Mouse (Mus musculus) layer of hippocampus, postnatal 14 days (tissue): ENCODE results near the gene Lingo1. TPM values are rescaled to one million over a fixed set of nuclear protein-coding genes. Genes with fewer than 3 reads are reported as not detected.
A peak's percentile ranks its signal among the peaks of the same experiment; 100 is the strongest.

ENCODE experiments used
- DNase-seq, 2 experiments: peaks; one replicate each; pipeline ENCODE4 v3.0.0; 2021 to 2022; ENCODE audit warnings: low spot score in 2 of 2, mixed read lengths in 1 of 2
- total RNA-seq, 2 experiments: library from RNA; stranded (reverse); gene quantifications; 2 replicates each; pipeline ENCODE4 v1.2.3; 2021

The Lingo1 gene
- total RNA-seq, 2 experiments from 2014 or later, result 293 to 311 TPM

DNA sequence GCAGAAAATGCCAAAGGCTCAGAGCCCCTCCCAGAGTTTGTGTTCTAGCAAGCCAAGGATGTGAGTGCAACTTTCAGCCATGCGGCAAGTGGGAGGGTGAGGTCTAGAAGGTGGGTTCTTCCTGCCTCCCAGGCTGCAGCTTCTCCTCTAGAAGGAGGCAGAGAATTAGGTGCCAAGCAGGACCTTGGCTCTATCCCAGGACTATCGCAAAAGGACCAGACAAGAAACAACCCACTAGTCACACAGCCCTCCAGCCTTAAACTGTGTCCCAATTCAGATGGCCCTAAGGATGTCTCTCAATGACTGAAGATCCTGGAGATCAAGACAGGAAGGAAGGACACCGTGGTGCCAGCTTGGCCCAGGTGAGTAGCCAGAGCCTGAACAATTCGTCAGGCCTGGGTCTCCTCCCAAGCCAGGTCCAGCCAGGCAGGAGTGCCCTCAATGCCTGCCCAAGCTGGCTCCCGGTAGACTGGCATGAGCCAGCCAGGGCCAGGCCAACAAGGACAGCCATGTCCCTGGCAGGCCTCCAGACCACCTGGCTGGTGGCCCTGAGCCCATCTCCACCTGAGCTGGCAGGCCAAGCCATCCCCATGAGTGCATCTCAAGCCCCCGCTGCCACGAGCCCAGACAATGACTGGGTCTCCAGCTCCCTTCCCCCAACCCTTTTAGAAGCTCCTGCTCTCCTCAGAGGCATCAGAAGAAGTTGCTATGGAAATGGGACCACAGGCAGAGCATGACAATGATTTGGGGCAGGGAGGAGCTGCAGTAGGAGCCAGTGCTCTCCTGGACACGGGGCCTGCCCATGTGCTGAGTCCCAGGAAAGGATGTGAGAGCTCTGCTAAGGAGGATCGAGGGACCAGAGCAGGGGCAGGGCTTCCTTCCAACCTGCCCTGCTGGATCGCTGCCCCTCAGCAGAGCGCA, 19.1 kb downstream of the Lingo1 start:
- no peak for DNase-seq

DNA sequence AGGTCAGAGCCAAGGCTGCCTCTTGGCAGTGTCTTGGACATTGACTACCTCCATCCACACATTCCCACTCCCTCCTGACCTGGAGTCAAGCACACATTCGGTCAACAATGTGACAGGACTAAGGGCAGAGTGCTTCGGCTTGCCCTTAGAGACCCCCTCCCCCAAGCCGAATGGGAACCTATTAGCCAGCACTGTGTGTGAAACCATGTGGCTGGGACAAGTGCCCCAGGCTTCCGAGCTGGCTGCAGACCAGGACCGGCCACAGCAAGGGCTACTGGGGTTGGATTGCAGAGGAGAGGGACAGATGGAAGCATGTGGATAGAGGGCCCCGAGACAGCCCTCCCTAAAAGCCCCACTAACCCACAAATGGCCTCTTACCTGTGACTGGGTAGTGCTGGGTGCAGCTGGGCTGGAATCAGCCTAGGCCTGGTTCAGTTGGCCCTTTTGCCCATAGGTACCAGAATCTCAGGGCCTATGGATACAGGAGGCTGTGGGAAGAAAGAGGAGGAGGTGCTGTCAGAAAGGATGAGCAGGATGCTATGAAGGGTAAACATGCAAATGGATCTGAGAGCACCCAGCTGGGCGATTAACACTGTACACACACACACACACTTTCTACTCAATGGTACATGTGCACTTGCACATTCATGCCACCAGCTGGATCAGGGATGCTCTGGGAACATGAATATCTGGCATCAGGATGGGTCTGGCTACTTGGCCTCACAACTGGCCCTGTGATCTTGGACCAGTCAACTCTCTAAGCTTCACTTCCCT, 20.9 kb downstream of the Lingo1 start:
- DNase-seq, result no peak

DNA sequence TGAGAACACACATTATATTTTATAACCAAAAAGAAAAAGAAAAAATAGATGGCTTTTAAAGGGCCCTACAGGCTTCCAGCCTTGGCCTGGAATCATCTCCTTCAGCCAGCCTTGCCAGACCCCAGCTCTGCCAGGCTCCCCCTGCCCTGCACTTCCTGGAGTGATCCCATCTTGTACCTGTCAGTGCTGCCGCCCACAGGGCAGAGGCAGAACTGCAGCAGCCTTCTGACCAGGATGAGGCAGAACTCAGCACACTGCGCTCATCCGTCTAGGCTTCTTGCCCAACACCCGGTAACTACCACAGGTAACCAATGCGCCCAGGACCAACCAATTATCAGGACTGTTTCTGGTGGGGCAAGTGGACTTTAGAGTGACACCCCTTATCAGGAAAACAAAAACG, 22.0 kb downstream of the Lingo1 start:
- DNase-seq, result no peak

DNA sequence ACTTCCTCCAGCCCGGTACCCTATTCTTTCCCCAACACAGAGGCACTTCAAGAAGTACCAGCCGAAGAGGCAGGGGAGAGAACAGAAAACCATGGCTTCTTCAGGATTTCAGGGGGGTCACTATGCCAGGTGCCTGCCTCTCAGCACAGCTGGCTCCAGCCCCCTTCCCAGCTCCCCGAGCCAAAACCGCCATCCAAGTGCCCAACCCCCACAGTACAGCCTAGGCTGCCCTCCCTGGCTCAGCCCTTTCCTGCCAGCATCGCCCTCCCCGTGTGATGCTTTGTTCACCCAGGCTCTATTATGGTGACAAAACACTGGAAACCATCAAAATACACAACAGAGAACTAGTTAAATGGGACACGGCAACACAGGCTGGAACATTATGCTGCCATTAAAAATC, 22.6 kb downstream of the Lingo1 start:
- DNase-seq, result no peak

DNA sequence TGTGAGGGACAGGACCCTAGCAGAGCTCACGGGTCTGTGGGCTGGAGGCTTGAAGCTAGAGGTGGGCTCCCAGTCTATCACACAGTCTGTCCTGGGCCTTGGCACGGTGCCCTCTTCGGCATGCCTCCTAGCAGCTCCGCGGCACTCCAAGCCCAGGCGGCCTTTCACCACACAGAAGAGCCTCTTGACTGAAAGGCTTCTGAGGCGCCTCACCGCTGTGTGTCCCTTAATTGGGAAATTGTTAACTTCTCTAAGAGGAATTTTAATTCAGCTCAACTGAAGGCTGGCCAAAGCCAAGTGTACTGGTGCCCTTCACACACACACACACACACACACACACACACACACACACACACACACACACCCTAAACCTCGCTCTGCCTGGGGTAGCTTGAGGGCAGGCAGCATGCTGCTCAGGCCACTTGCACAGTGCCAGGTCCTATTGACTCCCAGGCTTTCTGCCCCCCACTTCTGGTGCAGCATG, 28.6 kb downstream of the Lingo1 start:
- DNase-seq, result peak in 1 of 2 experiments; percentile 56

DNA sequence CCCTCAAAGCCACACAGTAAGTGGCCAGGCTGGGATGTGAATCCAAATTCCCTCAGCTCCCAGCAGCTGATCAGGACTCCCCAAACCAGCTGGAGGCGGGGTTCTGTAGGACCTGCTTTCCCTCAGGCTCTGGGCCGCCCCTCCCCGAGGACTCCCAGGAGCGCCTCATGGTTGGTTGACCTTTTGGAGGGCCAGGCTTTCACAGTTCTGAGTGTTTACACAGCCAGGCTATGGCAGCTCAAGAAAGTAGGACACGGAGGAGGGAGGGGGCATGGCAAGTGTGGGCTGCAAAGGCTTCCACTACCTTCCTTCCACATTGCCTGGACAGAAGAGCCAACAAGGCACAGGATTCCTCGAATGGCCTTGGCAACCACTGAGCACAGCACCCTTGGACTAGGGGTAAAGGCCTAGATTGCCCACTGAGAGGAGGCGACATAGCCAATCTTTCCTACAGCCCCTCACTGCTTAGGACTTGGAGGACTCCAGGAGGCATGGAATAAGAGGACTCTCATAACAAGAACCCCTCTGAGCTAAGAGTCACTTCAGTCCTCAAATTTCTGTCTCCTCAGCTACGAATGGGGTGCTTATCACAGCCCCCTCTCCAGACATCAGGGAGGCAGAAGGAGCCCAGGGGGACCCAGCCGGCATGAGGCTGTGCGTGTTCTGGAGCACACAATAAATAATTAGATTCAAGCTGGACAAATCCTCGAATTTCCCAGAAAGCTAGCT, 29.5 kb downstream of the Lingo1 start:
- DNase-seq, result no peak

DNA sequence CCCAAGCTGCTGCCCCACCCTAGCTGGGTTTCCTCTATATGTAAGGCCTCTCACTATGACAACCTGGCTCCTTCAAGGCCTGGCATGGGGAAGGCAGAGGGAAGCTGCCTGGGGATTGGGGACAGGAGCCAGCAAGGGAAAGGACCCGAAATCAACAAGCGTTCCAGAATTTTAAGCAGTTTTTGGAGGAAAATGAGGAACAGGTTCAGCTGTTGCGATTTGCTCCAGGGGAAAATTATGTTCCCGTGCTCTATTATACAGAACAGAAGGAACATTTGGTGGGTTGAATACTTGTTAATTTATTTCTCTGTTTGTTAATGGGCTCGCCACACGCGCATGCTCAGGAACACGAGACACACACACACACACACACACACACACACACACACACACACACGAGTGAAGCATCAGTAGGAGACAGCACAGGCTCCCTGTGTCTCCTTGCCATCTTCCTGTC, 34.1 kb downstream of the Lingo1 start:
- DNase-seq, result peak; percentile 43 to 90

DNA sequence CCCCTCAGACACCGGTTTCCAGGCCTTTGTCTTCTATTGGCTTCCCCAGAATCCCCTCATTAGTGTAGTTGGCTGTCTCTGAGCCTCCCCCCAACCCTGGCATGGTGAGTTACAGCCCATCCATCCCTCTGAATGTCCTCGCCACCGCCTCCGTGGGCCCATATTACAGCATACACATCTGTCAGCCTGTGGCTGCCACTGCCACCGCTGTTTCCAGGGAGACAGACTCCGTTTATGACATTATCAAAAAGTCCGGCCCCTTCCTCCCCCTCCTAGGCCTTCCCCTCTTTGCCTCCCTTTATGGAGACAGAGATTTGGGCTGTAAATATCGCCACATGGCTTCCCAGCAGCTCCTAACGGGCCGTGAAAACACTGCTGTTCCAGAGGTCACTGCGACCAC, 38.5 kb downstream of the Lingo1 start:
- DNase-seq, result no peak

DNA sequence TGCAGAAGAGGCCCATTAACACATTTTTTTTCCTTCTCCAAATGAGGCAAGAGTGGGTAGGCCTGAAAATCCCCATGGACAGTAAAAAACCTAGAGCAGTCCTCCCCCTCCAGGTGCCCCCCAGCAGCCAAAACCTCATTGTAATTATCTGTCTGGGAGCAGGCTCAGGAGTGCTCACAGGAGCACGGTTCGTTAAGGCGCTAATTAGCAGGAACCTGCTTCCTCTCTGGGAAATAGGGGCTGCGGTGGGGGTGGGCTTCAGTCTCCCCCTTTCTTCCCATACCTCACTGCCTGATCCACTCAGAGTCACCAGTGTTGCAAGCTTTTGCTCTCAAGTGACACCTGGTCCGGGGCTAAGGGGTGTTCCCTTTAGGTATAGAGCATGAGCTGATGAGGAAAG, 41.1 kb downstream of the Lingo1 start:
- DNase-seq, result no peak

DNA sequence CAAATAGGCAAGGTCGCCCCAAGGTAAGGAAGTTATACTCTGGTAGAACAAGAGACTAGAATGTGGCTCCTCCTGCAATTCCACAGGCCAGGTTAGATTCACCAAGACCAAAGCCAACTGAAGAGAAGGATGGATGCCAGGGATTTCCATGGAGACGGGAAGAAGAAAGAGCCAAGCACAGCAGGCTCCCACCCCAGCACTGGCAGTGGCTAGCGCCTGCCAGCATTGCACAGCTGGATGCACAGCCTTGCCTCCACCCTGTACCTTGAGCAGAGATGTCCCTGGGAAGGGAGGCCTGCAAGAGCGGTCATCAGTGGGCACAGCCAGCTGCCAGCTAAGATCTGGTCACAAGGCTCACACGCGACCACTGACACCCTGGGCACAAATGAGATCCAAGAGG, 42.9 kb downstream of the Lingo1 start:
- DNase-seq, result no peak

DNA sequence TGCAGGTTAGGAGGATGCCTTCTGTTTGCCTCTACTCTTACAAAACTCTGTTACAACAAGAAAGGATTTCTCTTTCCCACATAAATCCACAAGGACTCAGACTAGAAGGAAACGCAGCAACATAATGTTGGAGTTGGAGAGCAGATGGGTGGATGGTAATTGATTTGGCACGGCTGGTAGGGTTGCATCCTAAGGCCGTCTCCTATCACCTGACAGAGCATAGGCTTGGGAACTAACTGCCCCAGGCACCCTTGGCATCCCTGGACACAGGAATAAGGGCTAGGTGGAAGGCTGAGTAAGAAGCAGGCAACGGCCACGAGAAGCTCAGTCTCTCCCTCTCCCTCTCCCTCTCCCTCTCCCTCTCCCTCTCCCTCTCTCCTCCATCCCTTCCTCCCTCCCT, 48.2 kb downstream of the Lingo1 start:
- no peak for DNase-seq

DNA sequence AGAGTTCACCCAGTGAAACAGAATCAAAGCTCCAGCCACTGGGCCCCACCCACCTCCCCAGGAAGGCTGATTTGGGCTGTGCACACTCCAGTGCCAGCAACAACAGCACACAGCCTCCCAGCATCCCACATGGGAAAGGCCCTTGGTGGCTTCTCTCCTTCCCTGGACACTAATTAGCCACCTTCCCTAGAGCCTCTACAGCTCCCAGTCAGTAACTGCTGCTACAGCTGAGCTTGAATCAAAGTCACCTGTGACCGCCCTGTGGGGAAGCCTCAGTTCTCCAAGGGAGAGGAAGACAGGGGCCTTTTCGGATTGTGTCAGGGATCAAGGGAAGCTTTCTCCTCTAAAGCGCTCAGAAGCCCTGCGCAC, 49.4 kb downstream of the Lingo1 start:
- no peak for DNase-seq

DNA sequence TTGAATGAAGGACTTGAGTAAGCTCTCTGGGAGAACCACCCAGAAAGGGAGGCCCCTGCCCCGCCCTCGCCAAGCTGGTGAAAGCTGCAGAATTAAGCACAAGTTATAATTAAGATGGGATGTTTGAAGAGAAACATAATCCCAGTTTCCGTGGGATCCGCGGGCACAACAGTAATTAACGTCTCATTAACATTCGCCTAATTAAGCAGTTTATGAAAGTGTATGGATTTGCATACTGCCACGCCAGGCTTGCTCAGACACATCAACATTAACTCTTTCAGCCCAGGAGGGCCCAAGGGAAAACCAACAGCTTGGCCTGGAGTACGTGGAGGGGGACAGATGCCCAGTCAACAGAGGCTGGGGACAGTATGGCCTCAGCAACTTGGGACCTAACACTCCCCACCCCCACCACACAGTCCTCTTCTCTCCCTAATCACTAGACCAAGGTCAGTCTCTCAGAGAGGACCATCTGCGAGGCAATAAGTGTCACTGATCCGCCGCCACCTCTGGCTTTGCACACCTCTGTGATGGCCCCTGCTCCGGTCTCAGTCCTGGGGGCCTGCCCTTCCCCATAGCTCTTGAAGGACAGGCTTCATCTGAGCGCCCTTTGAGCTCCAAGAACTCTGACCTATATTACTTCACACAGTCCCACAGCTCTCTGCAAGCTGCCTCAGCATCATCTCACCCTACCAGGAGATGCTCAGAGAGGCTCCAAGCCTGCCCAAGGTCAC, 49.9 kb downstream of the Lingo1 start:
- no peak for DNase-seq

DNA sequence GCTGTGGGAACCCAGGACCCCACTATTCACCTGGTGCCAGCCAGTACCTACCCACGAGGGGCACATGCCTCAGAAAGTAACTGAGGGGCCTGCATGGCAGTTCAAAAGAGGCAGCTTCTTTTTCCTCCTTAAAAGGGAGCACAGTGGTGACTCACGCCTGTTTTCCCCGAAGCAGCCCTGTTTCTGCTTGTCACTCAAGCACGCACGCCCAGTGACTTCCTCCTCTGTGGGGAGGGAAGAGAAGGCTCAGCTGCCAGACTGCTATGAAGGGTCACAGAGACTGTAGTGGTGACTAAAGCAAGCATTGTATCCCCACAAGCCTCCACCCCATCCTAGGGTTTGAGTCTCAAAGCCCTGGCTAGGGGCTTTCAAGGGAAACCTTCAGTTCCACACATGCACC, 51.9 kb downstream of the Lingo1 start:
- DNase-seq, result no peak

DNA sequence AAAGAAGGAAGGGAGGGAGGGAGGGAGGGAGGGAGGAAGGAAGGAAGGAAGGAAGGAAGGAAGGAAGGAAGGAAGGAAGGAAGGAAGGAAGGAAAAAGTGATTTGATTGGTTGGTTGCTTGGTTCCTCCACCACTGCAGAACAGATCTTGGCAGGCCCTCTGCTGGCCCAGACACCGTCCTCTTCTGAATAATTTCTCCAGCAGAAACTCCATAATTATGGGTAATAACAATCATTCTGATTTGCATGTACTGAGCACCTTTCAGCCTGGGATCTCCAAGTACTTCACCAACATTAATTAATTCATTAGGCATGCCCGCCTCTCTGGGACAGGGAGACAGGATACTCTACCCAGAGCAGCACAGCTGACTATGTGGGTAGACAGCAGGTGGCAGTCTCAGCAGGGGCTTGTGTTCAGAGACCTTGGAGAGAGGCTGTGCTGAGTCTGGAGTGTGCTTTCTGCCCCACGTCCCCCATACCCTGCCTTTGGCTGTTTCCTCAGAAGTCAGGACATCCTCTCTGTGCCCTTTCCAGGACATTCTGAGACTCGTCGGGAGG, 57.0 kb downstream of the Lingo1 start:
- peak; percentile 51 to 64 for DNase-seq

DNA sequence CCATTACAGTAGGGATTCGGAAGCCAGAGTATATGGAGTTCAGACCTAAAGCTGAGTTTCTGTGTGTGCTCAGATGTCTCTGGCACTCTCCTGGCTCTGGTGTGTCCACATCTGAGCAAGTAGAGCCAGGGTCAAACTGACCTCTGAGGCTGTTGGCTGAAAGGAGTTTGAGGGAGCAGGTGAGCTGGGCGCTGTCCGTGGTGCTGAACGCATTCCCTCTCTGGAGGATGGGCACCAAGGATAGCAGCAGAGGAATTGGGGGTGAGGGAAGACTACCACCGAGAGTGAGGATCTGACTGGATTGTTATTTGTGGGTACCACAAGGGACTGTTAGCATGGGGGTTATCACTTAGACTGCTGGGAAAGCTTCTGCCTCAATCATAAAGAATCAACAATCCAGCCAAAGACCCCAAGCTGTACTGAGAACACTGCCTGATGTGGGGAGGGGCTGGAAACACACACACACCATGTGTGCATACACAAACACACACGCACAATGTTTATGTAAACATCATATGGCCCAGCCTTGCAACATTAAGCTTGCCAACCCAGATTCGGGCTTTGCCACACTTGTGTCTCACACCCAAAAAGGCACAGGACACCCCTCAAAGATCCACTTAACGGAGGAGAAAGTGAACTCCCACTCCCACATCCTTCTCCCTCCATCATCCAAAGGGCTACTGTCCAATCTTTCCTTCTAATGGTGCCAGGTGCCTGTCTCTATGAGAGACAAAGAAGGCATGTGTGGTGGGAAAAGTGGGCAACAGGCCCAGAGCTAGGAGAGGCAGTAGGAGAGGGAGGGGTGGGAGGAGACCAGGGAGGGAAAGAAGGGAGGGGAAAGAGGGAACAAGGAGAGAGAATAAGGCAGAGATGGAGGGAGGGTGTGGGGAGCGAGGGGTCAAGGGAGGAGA, 57.8 kb downstream of the Lingo1 start:
- DNase-seq, result peak; percentile 59 to 80

DNA sequence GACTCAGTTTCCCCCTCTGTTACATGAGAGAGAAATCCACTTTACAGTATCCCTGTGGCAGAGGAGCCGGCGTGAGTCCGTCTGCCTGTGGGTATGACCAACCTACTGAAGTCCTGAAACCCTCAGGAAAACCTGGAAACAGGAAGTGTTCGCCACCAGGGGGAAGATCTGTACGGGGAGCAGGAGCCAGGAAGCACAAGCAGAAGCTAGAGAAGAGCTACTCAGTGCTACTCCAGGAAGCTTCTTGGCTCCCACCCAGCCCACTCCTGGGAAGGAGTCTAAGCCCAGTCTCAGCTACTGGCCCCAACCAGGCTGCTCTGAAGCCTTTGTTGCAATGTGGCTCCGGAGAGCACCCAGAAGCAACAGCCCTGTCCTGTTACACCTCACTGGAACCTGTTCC, 61.9 kb downstream of the Lingo1 start:
- DNase-seq, result no peak

DNA sequence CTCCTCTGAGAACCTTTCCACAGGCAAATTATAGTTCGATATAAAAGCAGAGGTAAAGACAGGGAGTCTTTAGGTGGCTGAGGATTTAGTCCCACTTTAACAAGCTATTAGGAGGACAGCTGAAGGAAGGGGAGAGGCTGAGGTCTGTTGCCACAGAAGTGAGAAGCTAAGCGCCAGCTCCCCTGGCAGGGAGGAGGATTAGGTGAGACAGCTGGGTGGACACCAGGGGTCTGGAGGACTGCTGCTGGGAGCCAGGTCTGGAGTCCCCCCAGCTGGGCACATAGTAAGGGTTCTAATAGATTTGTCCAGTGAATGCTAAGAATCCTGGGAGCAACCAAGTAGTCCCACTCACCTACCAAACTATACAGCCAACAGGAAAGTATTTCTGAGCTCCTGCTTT, 65.3 kb downstream of the Lingo1 start:
- no peak for DNase-seq

DNA sequence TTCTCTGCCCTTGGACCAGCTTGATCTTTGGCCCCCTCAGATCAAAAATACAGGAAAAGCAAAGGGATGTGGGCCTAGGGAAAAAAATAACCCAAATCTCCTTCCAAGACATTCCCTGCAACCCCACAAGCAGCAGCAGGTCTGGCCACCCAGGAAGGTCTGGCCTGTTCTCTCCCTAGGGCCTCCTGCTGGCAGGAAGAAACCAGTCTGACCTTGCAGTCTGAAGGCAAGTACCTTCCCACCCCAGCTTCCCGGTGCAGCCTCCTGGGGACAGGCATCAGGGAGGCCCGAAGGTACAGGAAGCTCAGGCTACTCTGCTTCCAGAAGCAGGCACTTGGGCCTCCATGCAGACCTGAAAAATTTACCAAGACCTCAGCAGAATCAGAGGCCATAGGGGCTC, 67.1 kb downstream of the Lingo1 start:
- DNase-seq, result no peak
